Mouse (Mus musculus) ES-E14 (cell line): ENCODE data around the gene Mymk. TPM values are rescaled to one million over a fixed set of nuclear protein-coding genes. Genes with fewer than 3 reads are reported as not detected.

ENCODE experiments used
- DNase-seq: peaks from one replicate; pipeline ENCODE4 v3.0.0-alpha.2; 2013; ENCODE audit warnings: low read depth, low spot score
- H3K27ac ChIP-seq: 2 replicates; pipeline ENCODE4 v1.5.1; 2012; ENCODE audit warnings: low read depth, mild to moderate bottlenecking, low read length, moderate library complexity, mixed read lengths; ENCODE audit not compliant: poor library complexity, insufficient read depth, severe bottlenecking
- H3K36me3 ChIP-seq: 2 replicates; pipeline ENCODE4 v1.6.1; 2012; ENCODE audit warnings: mild to moderate bottlenecking, low read length, moderate library complexity, mixed read lengths; ENCODE audit not compliant: control insufficient read depth, poor library complexity, insufficient read depth, severe bottlenecking
- H3K4me1 ChIP-seq, 2 experiments: fragments of 150-350 bp in 1 of 2; sonication (generic) in 1 of 2; 2 replicates each; pipeline ENCODE4 v1.6.1; 2012; ENCODE audit warnings: low read length in 2 of 2, mild to moderate bottlenecking in 1 of 2, mixed read lengths in 1 of 2; ENCODE audit not compliant: control insufficient read depth in 2 of 2, insufficient read depth in 2 of 2, poor library complexity in 1 of 2
- H3K4me3 ChIP-seq, 2 experiments: fragments of 150-350 bp in 1 of 2; sonication (generic) in 1 of 2; 2 replicates each; pipeline ENCODE4 v1.5.1; 2012; ENCODE audit warnings: low read length in 2 of 2, low read depth in 1 of 2, mild to moderate bottlenecking in 1 of 2, mixed read lengths in 1 of 2; ENCODE audit not compliant: insufficient read depth in 1 of 2, poor library complexity in 1 of 2, severe bottlenecking in 1 of 2
- H3K9ac ChIP-seq: 2 replicates; pipeline ENCODE4 v1.6.1; 2012; ENCODE audit warnings: low read depth, mild to moderate bottlenecking, low read length, mixed read lengths; ENCODE audit not compliant: poor library complexity, insufficient read depth, severe bottlenecking
- H3K9me3 ChIP-seq: fragments of 150-350 bp; sonication (generic); 2 replicates; pipeline ENCODE4 v1.6.1; 2012; ENCODE audit warnings: low read depth, mild to moderate bottlenecking, low read length; ENCODE audit not compliant: control insufficient read depth, insufficient read depth
- CHD2 ChIP-seq: IDR thresholded peaks from 2 replicates; pipeline ENCODE4 v1.6.1; 2014; ENCODE audit warnings: mild to moderate bottlenecking, low read depth, low read length, inconsistent platforms
- HCFC1 ChIP-seq: IDR thresholded peaks from 2 replicates; pipeline ENCODE4 v1.6.1; 2012; ENCODE audit warnings: low read length, inconsistent platforms, borderline replicate concordance; ENCODE audit not compliant: insufficient read depth
- MAFK ChIP-seq: IDR thresholded peaks from 2 replicates; pipeline ENCODE4 v1.6.1; 2014; ENCODE audit warnings: mild to moderate bottlenecking, low read depth, low read length, inconsistent platforms; ENCODE audit not compliant: insufficient read depth
- ZC3H11A ChIP-seq: IDR thresholded peaks from 2 replicates; pipeline ENCODE4 v1.6.1; 2012; ENCODE audit warnings: low read depth, mild to moderate bottlenecking, inconsistent platforms, low read length, borderline replicate concordance
- ZNF384 ChIP-seq: IDR thresholded peaks from 2 replicates; pipeline ENCODE4 v1.6.1; 2012; ENCODE audit warnings: low read depth, low read length, inconsistent platforms
- in situ Hi-C, 2 experiments: fragments of 600-800 bp; cut with MboI; formaldehyde crosslinking; loops; one replicate each; pipeline ENCODE4 v1.15.1; 2025; ENCODE audit warnings: low sequenced_read_pairs in 2 of 2, inconsistent platforms in 1 of 2; ENCODE audit not compliant: unreplicated experiment in 2 of 2
- total RNA-seq: library from RNA; depleted of rRNA; stranded (reverse); fragments of 300-350 nt; gene quantifications from 2 replicates; pipeline ENCODE4 v1.2.3, GENCODE M21; 2012

Mymk gene
- total RNA-seq, 1 experiment, result not detected

- Histone ChIP-seq H3K4me1 (no peaks in the 10 kb centered on the region), H3K27ac (no peak overlapping the region), H3K4me3 (no peak overlapping the region), H3K9me3 (no peaks in the 10 kb centered on the region), H3K9ac (no peak overlapping the region), H3K36me3 (no peaks in the 10 kb centered on the region)
- TF ChIP-seq MAFK, result no peak
- no peak for TF ChIP-seq ZNF384
- TF ChIP-seq HCFC1, result no peak
- TF ChIP-seq CHD2, result no peak
- TF ChIP-seq ZC3H11A, result no peak
- no peak for DNase-seq
- in situ Hi-C loops, result no loop called here
Observed at GRCm38 (mm10) chr2:27085801-27086200, 13.8 kb upstream of the Mymk start.

GRCm38 (mm10) chr2:27084963-27085362, 13.0 kb upstream of the Mymk start:
- TF ChIP-seq MAFK (no peak), HCFC1 (no peak), ZC3H11A (no peak), CHD2 (no peak), ZNF384 (no peak)
- H3K4me1 ChIP-seq, result no peaks in the 10 kb centered on the region
- DNase-seq, result no peak
- no peak overlapping the region for H3K4me3 ChIP-seq
- no peak overlapping the region for H3K9ac ChIP-seq
- H3K27ac ChIP-seq, result no peak overlapping the region
- no peaks in the 10 kb centered on the region for H3K9me3 ChIP-seq
- H3K36me3 ChIP-seq, result no peaks in the 10 kb centered on the region
- in situ Hi-C loops, result no loop called here

- TF ChIP-seq HCFC1, result no peak
- TF ChIP-seq ZC3H11A, result no peak
- no peak for TF ChIP-seq MAFK
- TF ChIP-seq CHD2, result no peak
- no peak for TF ChIP-seq ZNF384
- Histone ChIP-seq H3K27ac (no peak overlapping the region), H3K4me1 (no peaks in the 10 kb centered on the region), H3K36me3 (no peaks in the 10 kb centered on the region), H3K9me3 (no peaks in the 10 kb centered on the region), H3K9ac (no peak overlapping the region), H3K4me3 (no peak overlapping the region)
- in situ Hi-C loops, result no loop called here
- DNase-seq, result no peak
Observed at GRCm38 (mm10) chr2:27083761-27084475, 11.9 kb upstream of the Mymk start.

- DNase-seq, result no peak
- Histone ChIP-seq H3K4me1 (no peaks in the 10 kb centered on the region), H3K27ac (no peak overlapping the region), H3K9ac (no peak overlapping the region), H3K9me3 (no peaks in the 10 kb centered on the region), H3K4me3 (no peak overlapping the region), H3K36me3 (no peaks in the 10 kb centered on the region)
- in situ Hi-C loops, result no loop called here
- TF ChIP-seq MAFK (no peak), ZNF384 (no peak), CHD2 (no peak), HCFC1 (no peak), ZC3H11A (no peak)
Observed at GRCm38 (mm10) chr2:27079649-27080048, 7.7 kb upstream of the Mymk start.
